In the genomic region with DNA sequence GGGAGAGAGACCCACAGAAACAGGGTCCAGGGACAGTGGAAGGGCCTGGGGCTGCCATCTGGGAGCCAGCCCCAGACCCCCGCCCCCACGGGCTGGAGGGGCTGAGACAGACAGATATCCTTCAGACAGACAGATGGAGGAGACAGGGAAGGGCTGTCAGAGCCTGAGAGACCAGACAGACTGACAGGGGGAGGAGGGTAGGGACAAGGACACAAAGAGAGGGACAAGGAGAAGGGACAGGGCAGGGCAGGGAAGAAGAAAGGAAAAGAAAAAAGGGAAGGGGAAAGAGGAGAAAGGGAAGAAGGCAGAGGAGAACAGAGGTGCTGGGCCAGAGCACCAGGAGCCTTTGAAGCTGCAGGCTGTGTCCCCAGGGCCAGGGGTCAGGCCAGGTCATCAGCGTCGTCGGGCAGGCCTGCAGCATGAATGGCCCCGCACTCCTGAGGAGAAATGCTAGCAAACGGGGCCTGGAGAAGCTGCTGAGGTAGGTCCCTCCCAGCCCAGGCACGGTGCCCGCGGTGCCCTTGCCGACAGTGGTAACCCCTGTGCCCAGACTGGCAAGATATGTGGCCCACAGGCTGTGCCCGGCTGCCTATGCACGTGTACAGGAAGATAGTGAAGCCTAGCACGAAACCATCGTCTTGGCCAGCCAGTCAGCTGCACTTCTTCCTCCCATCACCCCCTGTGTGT, we compare ENCODE assay signal across 9 mouse cellular contexts. TPM values are rescaled to one million over a fixed set of nuclear protein-coding genes. Genes with fewer than 3 reads are reported as not detected.
DNase-seq lines count a peak whose midpoint lies in the region; ATAC-seq lines count a peak whose summit lies in the region.
"Had no signal": no experiment of that assay in that cellular context is flagged by ENCODE, and none has a peak within 500 bp of the region (broad histone marks: within the 10 kb centered on the region; RNA-seq: fewer than 3 reads in every experiment).

No protein-coding gene starts in this region.

- H3K9ac ChIP-seq in intestine, embryonic 14.5 days (ENCODE audit: low read length), result peak overlapping the region; percentile 87
- peak overlapping the region; percentile 80 for H3K9ac ChIP-seq in stomach, embryonic 16.5 days (ENCODE audit: low read length)

- peak overlapping the region; percentile 96 for H3K27ac ChIP-seq in intestine, embryonic 14.5 days (ENCODE audit: low read depth)
- H3K27ac ChIP-seq in stomach, embryonic 16.5 days (ENCODE audit: low read length), result peak overlapping the region; percentile 97

- peaks cover 58% of the 10 kb centered on the region for H3K4me1 ChIP-seq in intestine, embryonic 14.5 days (replicated peaks; ENCODE audit: control insufficient read depth, insufficient read depth, low read length)
- peaks cover 26% of the 10 kb centered on the region for H3K4me1 ChIP-seq in stomach, embryonic 16.5 days (ENCODE audit: control insufficient read depth, insufficient read depth, low read length)

- H3K4me3 ChIP-seq in intestine, embryonic 14.5 days (ENCODE audit: low read depth, low read length), result peak overlapping the region; percentile 39
- H3K4me3 ChIP-seq in stomach, embryonic 16.5 days (replicated peaks; ENCODE audit: low read length), result peak overlapping the region; percentile 48

- H3K4me2 ChIP-seq in intestine, embryonic 14.5 days (ENCODE audit: low read length), result peak overlapping the region; percentile 46
- peak overlapping the region; percentile 65 for H3K4me2 ChIP-seq in stomach, embryonic 16.5 days (ENCODE audit: low read depth, low read length)

- no peaks in the 10 kb centered on the region for H3K27me3 ChIP-seq in intestine, embryonic 14.5 days (replicated peaks; ENCODE audit: control insufficient read depth, insufficient read depth, low read length)
- no peaks in the 10 kb centered on the region for H3K27me3 ChIP-seq in stomach, embryonic 16.5 days (ENCODE audit: control insufficient read depth, insufficient read depth, low read length)

- DNase-seq in adrenal gland, adult 2 months, result peak; percentile 35
- DNase-seq in adrenal gland, adult 8-10 months, result no peak
- DNase-seq in ovary, adult 18-20 months (ENCODE audit: low spot score), result peak; percentile 45
- no peak for DNase-seq in ovary, postnatal 10 days (ENCODE audit: low spot score)
- DNase-seq in intestine, embryonic 14.5 days (ENCODE audit: low spot score), result peak; percentile 51
- DNase-seq in urinary bladder, postnatal 14 days (ENCODE audit: low spot score), result no peak

- H3K9me3 ChIP-seq in intestine, embryonic 14.5 days (ENCODE audit: control insufficient read depth, low read length), result no peaks in the 10 kb centered on the region
- H3K9me3 ChIP-seq in stomach, embryonic 16.5 days (replicated peaks; ENCODE audit: control insufficient read depth, low read length), result no peaks in the 10 kb centered on the region

- H3K36me3 ChIP-seq in intestine, embryonic 14.5 days (ENCODE audit: control insufficient read depth, insufficient read depth, low read length), result peaks cover 7% of the 10 kb centered on the region; the same call in 1 of the 2 replicates
- H3K36me3 ChIP-seq in stomach, embryonic 16.5 days (ENCODE audit: control insufficient read depth, insufficient read depth, low read length), result no peaks in the 10 kb centered on the region

- WGBS in intestine, embryonic 14.5 days, result 33% methylated on average over 15 of the region's 15 CpGs
- WGBS in stomach, embryonic 16.5 days, result 41% methylated on average over 15 of the region's 15 CpGs

- ATAC-seq in intestine, embryonic 14.5 days (replicated peaks; ENCODE audit: low FRiP score, low TSS enrichment, low read depth), result peak; percentile 16
- ATAC-seq in stomach, embryonic 16.5 days (ENCODE audit: insufficient read depth, low FRiP score), result no peak
- ATAC-seq in erythroblast, adult 5-6 weeks (replicated peaks; ENCODE audit: low FRiP score, poor library complexity, severe bottlenecking), result no peak

RNA-seq across cellular contexts. Expression of a gene that starts 11.4 kb away (rescaled TPM):
- total RNA-seq in adrenal gland, adult 2 months (2021), result 10 to 100 TPM; 20.9 to 28.7 TPM
- polyA plus RNA-seq in adrenal gland, adult 2 months (2012; rRNA removed), result 22.2 and 25.1 TPM in 2 replicates
- total RNA-seq in adrenal gland, adult 8-10 months (2022), result 10 to 100 TPM; 18.1 to 31.9 (median 21.4) TPM
- 145 and 153 TPM in 2 replicates for polyA plus RNA-seq in intestine, embryonic 14.5 days (2014; fragmentation: Nextera tagmentation; extraction: Ambion mirVana)
- polyA plus RNA-seq in stomach, embryonic 16.5 days (2015; fragmentation: Nextera tagmentation; extraction: Ambion mirVana), result 216 and 235 TPM in 2 replicates
- 119 and 155 TPM in 2 replicates for total RNA-seq in erythroblast, adult 5-6 weeks (2015; ENCODE audit: low replicate concordance)
- total RNA-seq in erythroblast, adult 5-6 weeks (2017; ENCODE audit: low replicate concordance), result 98.7 and 120 TPM in 2 replicates

RNA-seq across cellular contexts. Expression of a gene that starts 26.6 kb away (rescaled TPM):
- total RNA-seq in adrenal gland, adult 2 months (2021), result not detected
- 0.52 TPM in 1 of 2 replicates, not detected in the other for polyA plus RNA-seq in adrenal gland, adult 2 months (2012; rRNA removed)
- 1 to 10 TPM in 3 of 4 experiments, not detected in 1; 1.1 to 1.5 (median 1.3) TPM for total RNA-seq in adrenal gland, adult 8-10 months (2022)
- 1.5 and 2.4 TPM in 2 replicates for polyA plus RNA-seq in intestine, embryonic 14.5 days (2014; fragmentation: Nextera tagmentation; extraction: Ambion mirVana)
- 12.0 and 208 TPM in 2 replicates for polyA plus RNA-seq in stomach, embryonic 16.5 days (2015; fragmentation: Nextera tagmentation; extraction: Ambion mirVana)
- not detected in 2 replicates for total RNA-seq in erythroblast, adult 5-6 weeks (2015; ENCODE audit: low replicate concordance)
- total RNA-seq in erythroblast, adult 5-6 weeks (2017; ENCODE audit: low replicate concordance), result 2.0 TPM in 1 of 2 replicates, not detected in the other
- polyA plus RNA-seq: liver, adult 2 months had no signal

RNA-seq across cellular contexts. Expression of a gene that starts 30.4 kb away (rescaled TPM):
- total RNA-seq in adrenal gland, adult 2 months (2021), result under 1 TPM; 0.62 to 0.63 TPM
- polyA plus RNA-seq in adrenal gland, adult 2 months (2012; rRNA removed), result 0.15 TPM in 1 of 2 replicates, not detected in the other
- 1 to 10 TPM in 1 of 4 experiments, under 1 TPM in 3; 0.43 to 1.1 (median 0.85) TPM for total RNA-seq in adrenal gland, adult 8-10 months (2022)
- 1.7 and 3.2 TPM in 2 replicates for polyA plus RNA-seq in intestine, embryonic 14.5 days (2014; fragmentation: Nextera tagmentation; extraction: Ambion mirVana)
- 20.2 and 217 TPM in 2 replicates for polyA plus RNA-seq in stomach, embryonic 16.5 days (2015; fragmentation: Nextera tagmentation; extraction: Ambion mirVana)
- 19.6 TPM in 1 of 2 replicates, not detected in the other for total RNA-seq in erythroblast, adult 5-6 weeks (2015; ENCODE audit: low replicate concordance)
- 2.0 and 6.4 TPM in 2 replicates for total RNA-seq in erythroblast, adult 5-6 weeks (2017; ENCODE audit: low replicate concordance)
- polyA plus RNA-seq: liver, adult 2 months had no signal

RNA-seq across cellular contexts. Expression of a gene that starts 37.4 kb away (rescaled TPM):
- not detected for total RNA-seq in adrenal gland, adult 2 months (2021)
- polyA plus RNA-seq in adrenal gland, adult 2 months (2012; rRNA removed), result 0.16 and 0.20 TPM in 2 replicates
- 1 to 10 TPM in 1 of 4 experiments, not detected in 3; 1.2 TPM for total RNA-seq in adrenal gland, adult 8-10 months (2022)
- polyA plus RNA-seq in intestine, embryonic 14.5 days (2014; fragmentation: Nextera tagmentation; extraction: Ambion mirVana), result 1.6 and 3.8 TPM in 2 replicates
- 31.1 and 50.1 TPM in 2 replicates for polyA plus RNA-seq in stomach, embryonic 16.5 days (2015; fragmentation: Nextera tagmentation; extraction: Ambion mirVana)
- not detected in 2 replicates for total RNA-seq in erythroblast, adult 5-6 weeks (2015; ENCODE audit: low replicate concordance)
- not detected in 2 replicates for total RNA-seq in erythroblast, adult 5-6 weeks (2017; ENCODE audit: low replicate concordance)
- total RNA-seq: liver, adult 2 months had no signal
- polyA plus RNA-seq: liver, adult 2 months had no signal

Comparison
In these comparisons a context has a peak if more than half of its experiments do, and no peak if none do; other contexts are left out.
1. DNase-seq: peak in adrenal gland, adult 2 months (single experiment), ovary, adult 18-20 months (single experiment) and intestine, embryonic 14.5 days (single experiment); none in adrenal gland, adult 8-10 months (single experiment), ovary, postnatal 10 days (single experiment) and urinary bladder, postnatal 14 days (single experiment).